Mouse (Mus musculus) liver, embryonic 14.5 days (tissue): ENCODE measurements at regions not wholly inside any gene's neighbourhood (a gene's known extent, or its start where the extent isn't known, plus 50 kb on each side); places are given as distances from the start of the nearest gene placed in this dataset.

Source experiments
- ATAC-seq: fragments of 200-750 bp; cut with Nextera tagmentation; 2 replicates; pipeline ENCODE4 v1.8.0; 2017; ENCODE audit warnings: moderate number of reproducible peaks, mild to moderate bottlenecking, moderate library complexity; ENCODE audit not compliant: insufficient read depth
- DNase-seq, 3 experiments: peaks; one replicate each; pipeline ENCODE4 v3.0.0-alpha.2; 2012 to 2013; ENCODE audit warnings: low read depth in 3 of 3, low spot score in 3 of 3
- H3K27ac ChIP-seq: fragments of 300-500 bp; sonication (generic); 2 replicates; pipeline ENCODE4 v1.5.1; 2014; ENCODE audit warnings: moderate library complexity, mild to moderate bottlenecking, control low read depth, inconsistent platforms
- H3K27me3 ChIP-seq: fragments of 300-500 bp; sonication (generic); 2 replicates; pipeline ENCODE4 v1.6.1; 2014; ENCODE audit warnings: mild to moderate bottlenecking, low read length, moderate library complexity; ENCODE audit not compliant: control insufficient read depth, insufficient read depth
- H3K36me3 ChIP-seq: fragments of 300-500 bp; sonication (generic); replicated peaks from 2 replicates; pipeline ENCODE4 v1.6.1; 2014; ENCODE audit warnings: low read depth; ENCODE audit not compliant: control insufficient read depth, insufficient read depth
- H3K4me1 ChIP-seq, 2 experiments: fragments of 200-500 bp in 1 of 2; fragments of 300-500 bp in 1 of 2; sonication (generic) in 1 of 2; replicated peaks; 2 replicates each; pipeline ENCODE4 v1.6.1; 2012 to 2014; ENCODE audit warnings: antibody characterized with exemption in 1 of 2, inconsistent platforms in 1 of 2, low read length in 1 of 2; ENCODE audit not compliant: control insufficient read depth in 2 of 2, insufficient read depth in 2 of 2
- H3K4me2 ChIP-seq: fragments of 300-500 bp; sonication (generic); 2 replicates; pipeline ENCODE4 v1.6.1; 2014; ENCODE audit warnings: low read depth, mild to moderate bottlenecking, control low read depth, moderate library complexity
- H3K4me3 ChIP-seq, 2 experiments: fragments of 200-500 bp in 1 of 2; fragments of 300-500 bp in 1 of 2; sonication (generic) in 1 of 2; 2 replicates each; pipeline ENCODE4 v1.5.1; 2012 to 2014; ENCODE audit warnings: low read depth in 2 of 2, low read length in 2 of 2, mild to moderate bottlenecking in 2 of 2, control low read depth in 1 of 2, inconsistent platforms in 1 of 2, moderate library complexity in 1 of 2; ENCODE audit not compliant: insufficient read depth in 1 of 2
- H3K9ac ChIP-seq: fragments of 300-500 bp; sonication (generic); replicated peaks from 2 replicates; pipeline ENCODE4 v1.6.1; 2014; ENCODE audit warnings: mild to moderate bottlenecking, control low read depth, moderate library complexity
- H3K9me3 ChIP-seq: fragments of 300-500 bp; sonication (generic); 2 replicates; pipeline ENCODE4 v1.6.1; 2016; ENCODE audit warnings: low read length, mixed read lengths; ENCODE audit not compliant: control insufficient read depth
- CTCF ChIP-seq: IDR thresholded peaks from 2 replicates; pipeline ENCODE4 v1.5.1; 2016; ENCODE audit warnings: antibody characterized with exemption, low read depth, control low read depth
- EP300 ChIP-seq: IDR thresholded peaks from 2 replicates; pipeline ENCODE4 v1.6.1; 2016; ENCODE audit warnings: antibody characterized with exemption, low read depth
- WGBS: fragments of 180-500 bp; shearing (Covaris S2); extraction: QIAGEN DNeasy Blood & Tissue Kit; methylation state at CpG from one replicate; pipeline ENCODE4 v1.1.7; 2014; ENCODE audit not compliant: insufficient replicate concordance; 5-methylcytosine and 5-hydroxymethylcytosine counted together

DNA sequence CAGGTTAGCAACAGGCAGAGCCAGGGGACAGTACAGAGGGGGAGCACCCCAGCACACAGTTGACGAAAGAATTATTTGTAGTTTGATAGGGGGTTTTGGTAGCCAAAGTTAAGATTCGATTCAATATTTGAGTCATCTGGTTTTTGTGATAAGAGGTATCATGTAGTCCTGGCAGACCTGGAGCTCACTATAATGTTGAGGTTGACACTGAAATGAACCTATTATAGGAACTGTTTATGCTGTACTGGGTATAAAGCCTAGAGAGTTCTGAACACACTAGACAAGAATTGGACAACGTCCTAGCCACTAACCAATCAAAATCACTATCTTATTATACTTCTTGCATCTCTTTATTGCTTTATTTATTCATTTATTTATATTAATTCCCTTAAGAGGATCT, 284.4 kb upstream of the Thbs1 start:
- Histone ChIP-seq H3K9ac (no peak overlapping the region), H3K27me3 (no peaks in the 10 kb centered on the region), H3K27ac (no peak overlapping the region), H3K9me3 (no peaks in the 10 kb centered on the region), H3K4me2 (no peak overlapping the region), H3K4me3 (no peak overlapping the region), H3K36me3 (no peaks in the 10 kb centered on the region), H3K4me1 (no peaks in the 10 kb centered on the region)
- TF ChIP-seq CTCF (no peak), EP300 (no peak)
- ATAC-seq = peak; percentile 55; the same call in 1 of the 2 replicates
- WGBS = 45% methylated on average over 3 of the region's 3 CpGs
- DNase-seq = no peak

DNA sequence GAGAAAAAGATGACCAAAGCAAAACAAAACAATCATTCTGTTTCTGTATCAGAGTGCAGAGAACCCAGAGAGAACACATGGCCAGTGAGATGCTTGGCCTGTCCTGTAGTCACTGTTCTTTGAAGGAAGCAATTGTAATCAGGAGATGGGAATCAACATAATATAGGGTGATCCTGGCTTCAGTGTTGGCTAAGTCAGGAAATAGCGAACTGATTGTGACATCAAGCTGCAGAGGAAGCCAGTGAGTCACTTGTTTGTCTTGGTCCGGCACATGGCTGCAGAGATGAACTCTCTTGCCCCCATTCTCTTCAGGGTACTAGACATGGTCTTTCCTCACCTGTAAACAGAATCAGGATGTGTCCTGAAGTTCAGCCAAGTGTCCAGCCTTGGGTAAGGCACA, 273.3 kb upstream of the Thbs1 start:
- H3K27ac ChIP-seq = no peak overlapping the region
- H3K9ac ChIP-seq = no peak overlapping the region
- no peaks in the 10 kb centered on the region for H3K27me3 ChIP-seq
- H3K4me1 ChIP-seq = no peaks in the 10 kb centered on the region; a peak in 1 of 4 replicates
- no peak for TF ChIP-seq EP300
- TF ChIP-seq CTCF = no peak
- DNase-seq = peak in 1 of 3 experiments; percentile 4
- 10% methylated on average over 2 of the region's 2 CpGs for WGBS
- peak; percentile 21; the same call in 1 of the 2 replicates for ATAC-seq
- no peak overlapping the region for H3K4me3 ChIP-seq
- H3K4me2 ChIP-seq = no peak overlapping the region
- H3K9me3 ChIP-seq = no peaks in the 10 kb centered on the region
- H3K36me3 ChIP-seq = no peaks in the 10 kb centered on the region

GRCm38 (mm10) chr2:117840406-117840805, 271.3 kb upstream of the Thbs1 start:
- Histone ChIP-seq H3K27me3 (no peaks in the 10 kb centered on the region), H3K9ac (no peak overlapping the region), H3K36me3 (no peaks in the 10 kb centered on the region), H3K4me2 (no peak overlapping the region), H3K27ac (no peak overlapping the region), H3K4me3 (no peak overlapping the region), H3K4me1 (no peaks in the 10 kb centered on the region; a peak in 1 of 4 replicates), H3K9me3 (no peaks in the 10 kb centered on the region)
- 39% methylated on average over 1 of the region's 1 CpGs for WGBS
- ATAC-seq = no peak
- TF ChIP-seq EP300 (no peak), CTCF (no peak)
- DNase-seq = no peak

DNA sequence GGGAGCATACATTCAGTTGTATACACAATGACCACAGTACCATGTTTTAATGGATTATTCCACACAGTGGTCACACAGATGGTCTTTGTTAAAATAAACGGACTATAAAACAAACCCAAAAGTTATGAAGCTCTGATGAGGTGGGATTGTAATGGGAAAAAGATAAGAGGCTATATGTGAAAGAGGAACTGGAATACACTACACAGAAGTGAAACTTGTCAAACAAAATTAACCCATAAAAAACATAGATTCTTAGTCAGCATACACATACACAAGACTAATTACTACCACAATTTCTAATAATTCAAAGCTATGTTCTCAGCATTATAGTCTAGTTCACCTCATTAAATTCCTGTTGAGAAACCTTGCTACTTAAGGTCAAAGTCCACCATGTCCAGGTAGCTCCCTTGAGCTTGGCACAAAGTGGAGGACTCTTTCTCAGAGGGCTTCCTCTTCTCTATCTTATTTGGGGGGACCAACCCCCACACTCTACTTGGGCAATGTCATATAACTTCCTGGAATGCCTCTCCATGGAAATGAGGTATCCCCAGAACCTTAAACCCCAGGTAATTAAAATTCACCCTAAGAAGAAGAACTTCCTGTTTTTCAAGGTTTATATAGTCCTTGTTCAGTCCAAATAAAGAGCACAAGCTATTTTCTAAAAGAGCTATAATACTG, 269.2 kb upstream of the Thbs1 start:
- 56% methylated on average over 1 of the region's 1 CpGs for WGBS
- DNase-seq (no peak), ATAC-seq (no peak)
- no peak overlapping the region for H3K9ac ChIP-seq
- H3K27ac ChIP-seq = no peak overlapping the region
- no peaks in the 10 kb centered on the region for H3K36me3 ChIP-seq
- no peaks in the 10 kb centered on the region; a peak in 1 of 4 replicates for H3K4me1 ChIP-seq
- H3K9me3 ChIP-seq = no peaks in the 10 kb centered on the region
- H3K4me3 ChIP-seq = no peak overlapping the region
- TF ChIP-seq CTCF (no peak), EP300 (no peak)
- no peaks in the 10 kb centered on the region for H3K27me3 ChIP-seq
- no peak overlapping the region for H3K4me2 ChIP-seq

DNA sequence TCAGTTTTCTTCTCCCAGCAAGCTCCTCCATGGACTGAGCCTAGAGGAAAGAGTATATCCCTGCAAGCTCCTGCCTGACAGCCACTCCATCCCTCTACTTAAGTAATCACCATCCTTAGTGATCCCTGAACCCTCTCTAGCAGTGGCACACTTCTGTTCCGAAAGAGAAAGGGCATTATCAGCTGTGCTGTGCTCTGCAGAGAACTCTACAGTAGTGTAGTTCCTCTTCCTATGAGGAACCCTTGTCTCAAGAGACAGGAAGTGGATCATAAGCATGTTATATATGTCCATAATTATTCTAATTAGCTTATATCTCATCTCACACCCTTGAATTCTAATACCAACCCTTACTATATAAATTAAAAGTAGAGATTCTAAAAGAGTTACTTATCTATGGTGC, 259.2 kb upstream of the Thbs1 start:
- H3K4me1 ChIP-seq = no peaks in the 10 kb centered on the region
- no peak for ATAC-seq
- TF ChIP-seq EP300 (no peak), CTCF (no peak)

More for the DNA sequence above, 259.2 kb upstream of the Thbs1 start:
- Histone ChIP-seq H3K9me3 (no peaks in the 10 kb centered on the region), H3K36me3 (no peaks in the 10 kb centered on the region), H3K4me3 (no peak overlapping the region), H3K27me3 (no peaks in the 10 kb centered on the region), H3K9ac (no peak overlapping the region), H3K4me2 (no peak overlapping the region), H3K27ac (no peak overlapping the region)
- DNase-seq = no peak
- 21% methylated on average over 1 of the region's 1 CpGs for WGBS
